In genomic region chr10:59694104-59694503, GRCm38 (mm10) we compare ENCODE assay signal across 21 mouse cellular contexts.
"Had no signal": no experiment of that assay in that cellular context is flagged by ENCODE, and none has a peak within 500 bp of the region (broad histone marks: within the 10 kb centered on the region; RNA-seq: fewer than 3 reads in every experiment).

No protein-coding gene starts in this region.

- H3K36me3 ChIP-seq: kidney, embryonic 15.5 days; liver, embryonic 13.5 days; midbrain, embryonic 10.5 days; midbrain, embryonic 13.5 days; neural tube, embryonic 13.5 days; stomach, embryonic 15.5 days had no signal

- H3K9me3 ChIP-seq: kidney, embryonic 15.5 days; liver, embryonic 13.5 days; megakaryocyte, embryonic 14.5 days; midbrain, embryonic 10.5 days; midbrain, embryonic 13.5 days; neural tube, embryonic 13.5 days; stomach, embryonic 15.5 days had no signal

- ATAC-seq: intestine, embryonic 16.5 days; midbrain, embryonic 13.5 days; midbrain, embryonic 16.5 days had no signal

- H3K9ac ChIP-seq: kidney, embryonic 15.5 days; liver, embryonic 13.5 days; midbrain, embryonic 13.5 days; neural tube, embryonic 13.5 days; stomach, embryonic 15.5 days had no signal

- H3K4me1 ChIP-seq: kidney, embryonic 15.5 days; liver, embryonic 13.5 days; midbrain, embryonic 10.5 days; midbrain, embryonic 13.5 days; neural tube, embryonic 13.5 days; stomach, embryonic 15.5 days had no signal

- H3K4me3 ChIP-seq: kidney, embryonic 15.5 days; left cerebral cortex, adult 2 months; liver, embryonic 13.5 days; megakaryocyte, embryonic 14.5 days; midbrain, embryonic 10.5 days; midbrain, embryonic 13.5 days; myocyte; neural tube, embryonic 13.5 days; stomach, embryonic 15.5 days had no signal

- DNase-seq: kidney, adult 18-20 months; kidney, postnatal 10 days; kidney, postnatal 36 days; layer of hippocampus, postnatal 36 days; liver, embryonic 13.5 days; lung, adult 2 months; lung, postnatal 14 days; lung, postnatal 4 days; right cerebral cortex, postnatal 4 days; spleen, adult 18-20 months; thymus, postnatal 25 days had no signal

- H3K27me3 ChIP-seq: kidney, embryonic 15.5 days; liver, embryonic 13.5 days; megakaryocyte, embryonic 14.5 days; midbrain, embryonic 13.5 days; neural tube, embryonic 13.5 days; stomach, embryonic 15.5 days had no signal

- H3K27ac ChIP-seq: kidney, embryonic 15.5 days; left cerebral cortex, adult 2 months; liver, embryonic 13.5 days; midbrain, embryonic 10.5 days; midbrain, embryonic 13.5 days; neural tube, embryonic 13.5 days; stomach, embryonic 15.5 days had no signal
